Mouse (Mus musculus): ENCODE measurements around the gene Zfp791. TPM values are rescaled to one million over a fixed set of nuclear protein-coding genes. Genes with fewer than 3 reads are reported as not detected.

Gene Zfp791
- polyA plus RNA-seq, 1 experiment from 2014 or later: 0.80 TPM

GRCm38 (mm10) chr8:85095566-85095965, 27.3 kb downstream of the Zfp791 start:
- Histone ChIP-seq H3K27ac (replicated peaks in 1 of 2; ENCODE audit: control insufficient read depth in 1 of 2, insufficient read depth in 1 of 2, low read depth in 2 of 2, low read length in 2 of 2) (no peak overlapping the region), H3K9ac (ENCODE audit: low read length) (no peak overlapping the region), H3K4me3 (ENCODE audit: control insufficient read depth in 1 of 2, insufficient read depth in 1 of 2, low read depth in 1 of 2, low read length in 2 of 2) (no peak overlapping the region), H3K4me2 (ENCODE audit: low read length) (no peak overlapping the region), H3K27me3 (ENCODE audit: control insufficient read depth, insufficient read depth, low read length) (no peaks in the 10 kb centered on the region), H3K4me1 (ENCODE audit: control insufficient read depth in 2 of 2, insufficient read depth in 2 of 2, low read length in 2 of 2) (no peaks in the 10 kb centered on the region), H3K9me3 (ENCODE audit: control insufficient read depth, low read length) (no peaks in the 10 kb centered on the region), H3K36me3 (ENCODE audit: control insufficient read depth, insufficient read depth, low read length) (peaks cover 64% of the 10 kb centered on the region)
- WGBS: 91% methylated on average over 7 of the region's 7 CpGs
- no peak for ATAC-seq (ENCODE audit: insufficient number of reproducible peaks, insufficient read depth, low FRiP score, low read depth)

- no peak overlapping the region for H3K9ac ChIP-seq (ENCODE audit: low read length)
- 91% methylated on average over 13 of the region's 13 CpGs for WGBS
These were observed 27.8 kb downstream of the Zfp791 start for GRCm38 (mm10) chr8:85095051-85095450.

GRCm38 (mm10) chr8:85091526-85092090, 31.3 kb downstream of the Zfp791 start:
- ATAC-seq (ENCODE audit: insufficient number of reproducible peaks, insufficient read depth, low FRiP score, low read depth): no peak
- Histone ChIP-seq H3K27me3 (ENCODE audit: control insufficient read depth, insufficient read depth, low read length) (no peaks in the 10 kb centered on the region), H3K36me3 (ENCODE audit: control insufficient read depth, insufficient read depth, low read length) (peaks cover 74% of the 10 kb centered on the region), H3K4me1 (ENCODE audit: control insufficient read depth in 2 of 2, insufficient read depth in 2 of 2, low read length in 2 of 2) (no peaks in the 10 kb centered on the region), H3K4me2 (ENCODE audit: low read length) (no peak overlapping the region), H3K9me3 (ENCODE audit: control insufficient read depth, low read length) (no peaks in the 10 kb centered on the region), H3K27ac (replicated peaks in 1 of 2; ENCODE audit: control insufficient read depth in 1 of 2, insufficient read depth in 1 of 2, low read depth in 2 of 2, low read length in 2 of 2) (no peak overlapping the region), H3K9ac (ENCODE audit: low read length) (no peak overlapping the region), H3K4me3 (ENCODE audit: control insufficient read depth in 1 of 2, insufficient read depth in 1 of 2, low read depth in 1 of 2, low read length in 2 of 2) (no peak overlapping the region)
- WGBS: 30% methylated on average over 21 of the region's 21 CpGs

More at GRCm38 (mm10) chr8:85095051-85095450, 27.8 kb downstream of the Zfp791 start:
- no peaks in the 10 kb centered on the region for H3K9me3 ChIP-seq (ENCODE audit: control insufficient read depth, low read length)
- no peaks in the 10 kb centered on the region for H3K4me1 ChIP-seq (ENCODE audit: control insufficient read depth in 2 of 2, insufficient read depth in 2 of 2, low read length in 2 of 2)
- no peak overlapping the region for H3K4me3 ChIP-seq (ENCODE audit: control insufficient read depth in 1 of 2, insufficient read depth in 1 of 2, low read depth in 1 of 2, low read length in 2 of 2)
- H3K27ac ChIP-seq (replicated peaks in 1 of 2; ENCODE audit: control insufficient read depth in 1 of 2, insufficient read depth in 1 of 2, low read depth in 2 of 2, low read length in 2 of 2): no peak overlapping the region
- no peaks in the 10 kb centered on the region for H3K27me3 ChIP-seq (ENCODE audit: control insufficient read depth, insufficient read depth, low read length)
- H3K4me2 ChIP-seq (ENCODE audit: low read length): no peak overlapping the region
- peaks cover 64% of the 10 kb centered on the region for H3K36me3 ChIP-seq (ENCODE audit: control insufficient read depth, insufficient read depth, low read length)
- ATAC-seq (ENCODE audit: insufficient number of reproducible peaks, insufficient read depth, low FRiP score, low read depth): no peak

GRCm38 (mm10) chr8:85090856-85091255, 32.0 kb downstream of the Zfp791 start:
- Histone ChIP-seq H3K4me2 (ENCODE audit: low read length) (no peak overlapping the region), H3K9me3 (ENCODE audit: control insufficient read depth, low read length) (no peaks in the 10 kb centered on the region), H3K36me3 (ENCODE audit: control insufficient read depth, insufficient read depth, low read length) (peaks cover 72% of the 10 kb centered on the region), H3K27ac (replicated peaks in 1 of 2; ENCODE audit: control insufficient read depth in 1 of 2, insufficient read depth in 1 of 2, low read depth in 2 of 2, low read length in 2 of 2) (no peak overlapping the region), H3K9ac (ENCODE audit: low read length) (no peak overlapping the region), H3K4me3 (ENCODE audit: control insufficient read depth in 1 of 2, insufficient read depth in 1 of 2, low read depth in 1 of 2, low read length in 2 of 2) (no peak overlapping the region), H3K27me3 (ENCODE audit: control insufficient read depth, insufficient read depth, low read length) (no peaks in the 10 kb centered on the region), H3K4me1 (ENCODE audit: control insufficient read depth in 2 of 2, insufficient read depth in 2 of 2, low read length in 2 of 2) (no peaks in the 10 kb centered on the region)
- no peak for ATAC-seq (ENCODE audit: insufficient number of reproducible peaks, insufficient read depth, low FRiP score, low read depth)
- WGBS: 83% methylated on average over 11 of the region's 11 CpGs

- H3K9me3 ChIP-seq (ENCODE audit: control insufficient read depth, low read length): no peaks in the 10 kb centered on the region
- no peak overlapping the region for H3K9ac ChIP-seq (ENCODE audit: low read length)
- no peaks in the 10 kb centered on the region for H3K27me3 ChIP-seq (ENCODE audit: control insufficient read depth, insufficient read depth, low read length)
- no peak for ATAC-seq (ENCODE audit: insufficient number of reproducible peaks, insufficient read depth, low FRiP score, low read depth)
- no peak overlapping the region for H3K4me3 ChIP-seq (ENCODE audit: control insufficient read depth in 1 of 2, insufficient read depth in 1 of 2, low read depth in 1 of 2, low read length in 2 of 2)
- 74% methylated on average over 2 of the region's 2 CpGs for WGBS
- no peak overlapping the region for H3K27ac ChIP-seq (replicated peaks in 1 of 2; ENCODE audit: control insufficient read depth in 1 of 2, insufficient read depth in 1 of 2, low read depth in 2 of 2, low read length in 2 of 2)
- no peak overlapping the region for H3K4me2 ChIP-seq (ENCODE audit: low read length)
- H3K36me3 ChIP-seq (ENCODE audit: control insufficient read depth, insufficient read depth, low read length): peaks cover 62% of the 10 kb centered on the region
- H3K4me1 ChIP-seq (ENCODE audit: control insufficient read depth in 2 of 2, insufficient read depth in 2 of 2, low read length in 2 of 2): peaks cover 3 to 6% of the 10 kb centered on the region in 2 experiments; a peak in 2 of 4 replicates
These were observed 34.1 kb downstream of the Zfp791 start for GRCm38 (mm10) chr8:85088771-85089170.

- Histone ChIP-seq H3K9ac (ENCODE audit: low read length) (no peak overlapping the region), H3K27ac (replicated peaks in 1 of 2; ENCODE audit: control insufficient read depth in 1 of 2, insufficient read depth in 1 of 2, low read depth in 2 of 2, low read length in 2 of 2) (no peak overlapping the region), H3K9me3 (ENCODE audit: control insufficient read depth, low read length) (no peaks in the 10 kb centered on the region), H3K4me2 (ENCODE audit: low read length) (no peak overlapping the region), H3K4me3 (ENCODE audit: control insufficient read depth in 1 of 2, insufficient read depth in 1 of 2, low read depth in 1 of 2, low read length in 2 of 2) (no peak overlapping the region), H3K4me1 (ENCODE audit: control insufficient read depth in 2 of 2, insufficient read depth in 2 of 2, low read length in 2 of 2) (peaks cover 13 to 21% of the 10 kb centered on the region in 2 experiments), H3K27me3 (ENCODE audit: control insufficient read depth, insufficient read depth, low read length) (no peaks in the 10 kb centered on the region), H3K36me3 (ENCODE audit: control insufficient read depth, insufficient read depth, low read length) (peaks cover 45% of the 10 kb centered on the region)
- WGBS: 77% methylated on average over 3 of the region's 3 CpGs
- ATAC-seq (ENCODE audit: insufficient number of reproducible peaks, insufficient read depth, low FRiP score, low read depth): no peak
These were observed 36.7 kb downstream of the Zfp791 start for GRCm38 (mm10) chr8:85086238-85086637.

GRCm38 (mm10) chr8:85084633-85085032, 38.3 kb downstream of the Zfp791 start:
- WGBS: 78% methylated on average over 8 of the region's 8 CpGs
- no peak for ATAC-seq (ENCODE audit: insufficient number of reproducible peaks, insufficient read depth, low FRiP score, low read depth)

More at GRCm38 (mm10) chr8:85084633-85085032, 38.3 kb downstream of the Zfp791 start:
- no peaks in the 10 kb centered on the region for H3K9me3 ChIP-seq (ENCODE audit: control insufficient read depth, low read length)
- no peak overlapping the region for H3K9ac ChIP-seq (ENCODE audit: low read length)
- peaks cover 42% of the 10 kb centered on the region for H3K36me3 ChIP-seq (ENCODE audit: control insufficient read depth, insufficient read depth, low read length)
- H3K4me3 ChIP-seq (ENCODE audit: control insufficient read depth in 1 of 2, insufficient read depth in 1 of 2, low read depth in 1 of 2, low read length in 2 of 2): no peak overlapping the region
- H3K27ac ChIP-seq (replicated peaks in 1 of 2; ENCODE audit: control insufficient read depth in 1 of 2, insufficient read depth in 1 of 2, low read depth in 2 of 2, low read length in 2 of 2): no peak overlapping the region
- H3K4me2 ChIP-seq (ENCODE audit: low read length): no peak overlapping the region
- H3K4me1 ChIP-seq (ENCODE audit: control insufficient read depth in 2 of 2, insufficient read depth in 2 of 2, low read length in 2 of 2): peaks cover 16 to 24% of the 10 kb centered on the region in 2 experiments
- no peaks in the 10 kb centered on the region for H3K27me3 ChIP-seq (ENCODE audit: control insufficient read depth, insufficient read depth, low read length)

Measured in heart, embryonic 14.5 days (tissue).